Mouse (Mus musculus) cortical plate, adult 2 months (tissue): ENCODE measurements around the gene Ift52. TPM values are rescaled to one million over a fixed set of nuclear protein-coding genes. Genes with fewer than 3 reads are reported as not detected.
"Not testable (repeated sequence)": the region's sequence is repeated elsewhere in the genome, so short reads cannot be mapped to it uniquely, and the experiment has no call there.

Experiments used
- H3K27ac ChIP-seq: fragments of 200-500 bp; 2 replicates; pipeline ENCODE4 v1.5.1; 2012; ENCODE audit warnings: low read length, control low read depth, inconsistent platforms; ENCODE audit not compliant: insufficient read depth
- H3K4me1 ChIP-seq: fragments of 200-500 bp; 2 replicates; pipeline ENCODE4 v1.6.1; 2011; ENCODE audit warnings: low read length; ENCODE audit not compliant: control insufficient read depth, insufficient read depth
- H3K4me3 ChIP-seq: fragments of 200-500 bp; 2 replicates; pipeline ENCODE4 v1.5.1; 2011; ENCODE audit warnings: mild to moderate bottlenecking, low read length, control low read depth; ENCODE audit not compliant: insufficient read depth
- CTCF ChIP-seq: fragments of 200-500 bp; IDR thresholded peaks from 2 replicates; pipeline ENCODE4 v1.5.1; 2011; ENCODE audit warnings: mild to moderate bottlenecking, control low read depth, low read length; ENCODE audit not compliant: insufficient read depth; ENCODE audit errors: extremely low read depth
- POLR2A ChIP-seq: fragments of 200-500 bp; IDR thresholded peaks from 2 replicates; pipeline ENCODE4 v1.6.1; 2011; ENCODE audit warnings: mild to moderate bottlenecking, low read length, control low read depth; ENCODE audit not compliant: insufficient read depth; ENCODE audit errors: extremely low read depth
- polyA plus RNA-seq: library from polyadenylated mRNA; depleted of rRNA; stranded (reverse); fragments of >200 nt; gene quantifications from 2 replicates; pipeline ENCODE4 v1.2.3, GENCODE M21; 2012

Gene Ift52
- polyA plus RNA-seq, 1 experiment: 34.2 TPM

GRCm38 (mm10) chr2:163052101-163052500, 34.9 kb downstream of the Ift52 start:
- H3K4me3 ChIP-seq: no peak overlapping the region
- TF ChIP-seq CTCF (no peak), POLR2A (no peak)
- H3K4me1 ChIP-seq: no peaks in the 10 kb centered on the region
- no peak overlapping the region for H3K27ac ChIP-seq

GRCm38 (mm10) chr2:163052826-163053225, 35.7 kb downstream of the Ift52 start:
- Histone ChIP-seq H3K4me1 (no peaks in the 10 kb centered on the region), H3K27ac (no peak overlapping the region), H3K4me3 (no peak overlapping the region)
- TF ChIP-seq POLR2A (no peak), CTCF (no peak)

GRCm38 (mm10) chr2:163054335-163054840, 37.2 kb downstream of the Ift52 start, which contains the start of gene Mybl2:
Mybl2 (plus strand) TSS chr2:163054687.
- no peak within 1 kb of the TSS for H3K27ac ChIP-seq
- no peaks in the 10 kb centered on the region for H3K4me1 ChIP-seq
- TF ChIP-seq CTCF (no peak), POLR2A (no peak)
- peak within 1 kb of the TSS; percentile 19 for H3K4me3 ChIP-seq

GRCm38 (mm10) chr2:163054891-163055494, 37.8 kb downstream of the Ift52 start:
- Histone ChIP-seq H3K4me3 (peak overlapping the region; percentile 19; the same call in 1 of the 2 replicates), H3K4me1 (no peaks in the 10 kb centered on the region), H3K27ac (no peak overlapping the region)
- no peak for TF ChIP-seq CTCF
- TF ChIP-seq POLR2A: no peak

GRCm38 (mm10) chr2:163055715-163056114, 38.6 kb downstream of the Ift52 start:
- H3K27ac ChIP-seq: no peak overlapping the region
- TF ChIP-seq CTCF (no peak), POLR2A (no peak)
- no peaks in the 10 kb centered on the region for H3K4me1 ChIP-seq
- no peak overlapping the region for H3K4me3 ChIP-seq

- H3K4me3 ChIP-seq: no peak overlapping the region
Observed at GRCm38 (mm10) chr2:163056584-163056983, 39.4 kb downstream of the Ift52 start.

GRCm38 (mm10) chr2:163058981-163059380, 41.8 kb downstream of the Ift52 start:
- H3K4me1 ChIP-seq, H3K4me3 ChIP-seq, H3K27ac ChIP-seq: not testable (repeated sequence)

More at GRCm38 (mm10) chr2:163056584-163056983, 39.4 kb downstream of the Ift52 start:
- TF ChIP-seq POLR2A (no peak), CTCF (no peak)
- Histone ChIP-seq H3K4me1 (no peaks in the 10 kb centered on the region), H3K27ac (no peak overlapping the region)

GRCm38 (mm10) chr2:163060630-163061029, 43.5 kb downstream of the Ift52 start:
- Histone ChIP-seq H3K4me3 (no peak overlapping the region), H3K4me1 (no peaks in the 10 kb centered on the region), H3K27ac (no peak overlapping the region)
- no peak for TF ChIP-seq POLR2A
- TF ChIP-seq CTCF: no peak

GRCm38 (mm10) chr2:163061203-163062118, 44.3 kb downstream of the Ift52 start:
- no peak for TF ChIP-seq CTCF
- H3K4me3 ChIP-seq: no peak overlapping the region
- H3K4me1 ChIP-seq: no peaks in the 10 kb centered on the region
- H3K27ac ChIP-seq: no peak overlapping the region

- Histone ChIP-seq H3K4me1 (no peaks in the 10 kb centered on the region), H3K27ac (no peak overlapping the region), H3K4me3 (no peak overlapping the region)
- TF ChIP-seq POLR2A (no peak), CTCF (no peak)
Observed at GRCm38 (mm10) chr2:163062119-163062508, 45.0 kb downstream of the Ift52 start.
